Mouse (Mus musculus): Measurements from ENCODE around the gene Ermard. TPM values are rescaled to one million over a fixed set of nuclear protein-coding genes. Genes with fewer than 3 reads are reported as not detected.
A peak's percentile ranks its signal among the peaks of the same experiment; 100 is the strongest.
"Not testable (repeated sequence)": the region's sequence is repeated elsewhere in the genome, so short reads cannot be mapped to it uniquely, and the experiment has no call there.

The Ermard gene
- 76.3 and 76.8 TPM in 2 replicates for polyA plus RNA-seq (2015; fragmentation: Nextera tagmentation; extraction: Ambion mirVana)

- H3K27ac ChIP-seq (ENCODE audit: low read depth, low read length); H3K4me2 ChIP-seq (ENCODE audit: low read length); H3K4me3 ChIP-seq (ENCODE audit: low read length); H3K4me1 ChIP-seq (ENCODE audit: control insufficient read depth, insufficient read depth, low read depth, low read length); H3K27me3 ChIP-seq (replicated peaks; ENCODE audit: control insufficient read depth, insufficient read depth, low read length); H3K36me3 ChIP-seq (ENCODE audit: control insufficient read depth, insufficient read depth, low read length); H3K9me3 ChIP-seq (ENCODE audit: control insufficient read depth, low read length); H3K9ac ChIP-seq (ENCODE audit: low read depth, low read length): not testable (repeated sequence)
- ATAC-seq: peak; percentile 98
- 0% methylated on average over 14 of the region's 56 CpGs for WGBS
Measured at GRCm38 (mm10) chr17:15041175-15041729, at the start of gene Ermard, which contains the start of the genes Tcte3 and Gm3448. Gene Ermard (plus strand): TSS chr17:15041208. Gene Tcte3 (minus strand): TSS chr17:15041488. Gene Gm3448 (minus strand): TSS chr17:15041537.

- peak; percentile 85 for ATAC-seq
- not testable (repeated sequence) for H3K27me3 ChIP-seq (replicated peaks; ENCODE audit: control insufficient read depth, insufficient read depth, low read length); H3K4me3 ChIP-seq (ENCODE audit: low read length); H3K27ac ChIP-seq (ENCODE audit: low read depth, low read length); H3K36me3 ChIP-seq (ENCODE audit: control insufficient read depth, insufficient read depth, low read length); H3K4me2 ChIP-seq (ENCODE audit: low read length); H3K9me3 ChIP-seq (ENCODE audit: control insufficient read depth, low read length); H3K4me1 ChIP-seq (ENCODE audit: control insufficient read depth, insufficient read depth, low read depth, low read length); H3K9ac ChIP-seq (ENCODE audit: low read depth, low read length)
- WGBS: no CpG with 5 or more reads among the region's 98 CpGs
Measured at GRCm38 (mm10) chr17:14992522-14993138, 48.4 kb upstream of the Ermard start.

DNA sequence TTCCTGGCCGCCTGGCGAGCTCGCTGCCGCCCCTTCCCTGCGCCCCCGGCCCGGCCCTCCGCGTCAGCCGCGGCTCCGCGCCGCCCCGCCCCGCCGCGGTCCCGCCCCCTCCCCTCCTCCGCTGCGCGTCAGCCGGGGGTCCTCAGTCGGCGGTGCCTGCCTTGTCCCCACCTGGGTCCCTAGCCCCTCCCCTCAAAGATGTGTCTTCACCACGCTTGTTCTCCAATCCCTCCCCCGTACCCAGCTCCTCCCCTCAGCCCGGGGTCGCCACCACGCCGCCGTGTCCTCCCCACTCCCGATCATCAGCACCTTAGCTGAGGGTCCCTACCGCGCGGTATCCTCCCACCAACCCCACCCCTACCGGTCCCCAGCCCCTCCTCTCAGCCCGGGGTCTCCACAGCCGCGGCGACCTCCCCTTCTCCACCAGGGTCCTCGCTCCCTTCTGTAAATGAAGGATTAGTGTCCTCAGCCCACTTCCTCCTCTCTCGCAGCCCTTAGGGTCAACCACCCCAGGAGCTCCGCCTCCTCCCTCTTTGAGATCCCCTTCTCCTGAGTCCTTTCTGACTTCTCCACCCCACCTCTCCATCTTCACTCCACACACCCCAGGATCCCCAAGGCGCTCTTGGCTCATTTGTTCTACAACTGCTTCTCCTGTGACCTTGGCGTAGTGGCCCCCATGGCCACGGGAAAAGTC is 47.7 kb upstream of the Ermard start:
- not testable (repeated sequence) for H3K4me2 ChIP-seq (ENCODE audit: low read length); H3K27me3 ChIP-seq (replicated peaks; ENCODE audit: control insufficient read depth, insufficient read depth, low read length); H3K27ac ChIP-seq (ENCODE audit: low read depth, low read length); H3K9me3 ChIP-seq (ENCODE audit: control insufficient read depth, low read length); H3K36me3 ChIP-seq (ENCODE audit: control insufficient read depth, insufficient read depth, low read length); H3K4me3 ChIP-seq (ENCODE audit: low read length); H3K4me1 ChIP-seq (ENCODE audit: control insufficient read depth, insufficient read depth, low read depth, low read length); H3K9ac ChIP-seq (ENCODE audit: low read depth, low read length)
- no CpG with 5 or more reads among the region's 47 CpGs for WGBS
- ATAC-seq: peak; percentile 94

DNA sequence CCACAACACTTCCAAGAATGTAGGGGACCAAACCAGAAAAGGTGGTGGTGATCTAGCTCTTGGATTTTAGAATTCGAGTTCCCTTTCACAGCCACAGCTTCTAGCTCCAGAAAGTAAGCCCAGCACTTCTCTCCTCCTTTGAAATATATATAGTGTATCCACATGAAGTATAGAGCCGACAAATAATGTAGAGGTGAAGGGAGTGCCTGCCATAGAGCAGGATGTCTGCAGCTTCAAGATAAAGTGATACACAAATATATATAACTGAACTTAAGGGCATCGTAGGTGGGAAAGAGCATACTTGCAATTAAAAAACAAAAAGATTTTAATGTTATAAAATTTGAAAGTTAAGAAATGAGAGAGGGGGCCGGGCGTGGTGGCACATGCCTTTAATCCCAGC is 46.9 kb upstream of the Ermard start:
- no CpG with 5 or more reads among the region's 5 CpGs for WGBS
- not testable (repeated sequence) for H3K4me1 ChIP-seq (ENCODE audit: control insufficient read depth, insufficient read depth, low read depth, low read length); H3K27ac ChIP-seq (ENCODE audit: low read depth, low read length); H3K36me3 ChIP-seq (ENCODE audit: control insufficient read depth, insufficient read depth, low read length); H3K9me3 ChIP-seq (ENCODE audit: control insufficient read depth, low read length); H3K4me2 ChIP-seq (ENCODE audit: low read length); H3K9ac ChIP-seq (ENCODE audit: low read depth, low read length); ATAC-seq; H3K27me3 ChIP-seq (replicated peaks; ENCODE audit: control insufficient read depth, insufficient read depth, low read length); H3K4me3 ChIP-seq (ENCODE audit: low read length)

DNA sequence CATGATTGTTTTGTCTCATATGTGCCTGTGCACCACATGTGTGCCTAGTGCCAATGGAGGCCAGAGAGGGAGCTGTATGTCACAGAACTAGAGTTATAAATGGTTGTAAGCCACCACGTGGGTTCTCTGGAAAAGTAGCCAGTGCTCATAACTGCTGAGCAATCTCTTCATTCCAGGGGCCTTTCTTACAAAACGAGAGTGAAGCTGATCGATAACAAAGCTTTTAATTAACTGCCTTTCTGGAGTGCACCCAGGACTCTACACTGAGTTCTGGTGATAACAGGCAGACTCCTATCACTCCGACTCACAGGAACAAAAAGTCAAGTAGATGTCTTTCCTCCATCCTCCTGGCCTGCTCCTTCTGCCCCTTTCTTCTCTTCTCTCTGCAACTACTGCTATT is 41.0 kb upstream of the Ermard start:
- ATAC-seq; H3K4me2 ChIP-seq (ENCODE audit: low read length); H3K27me3 ChIP-seq (replicated peaks; ENCODE audit: control insufficient read depth, insufficient read depth, low read length); H3K4me1 ChIP-seq (ENCODE audit: control insufficient read depth, insufficient read depth, low read depth, low read length); H3K9me3 ChIP-seq (ENCODE audit: control insufficient read depth, low read length); H3K36me3 ChIP-seq (ENCODE audit: control insufficient read depth, insufficient read depth, low read length); H3K27ac ChIP-seq (ENCODE audit: low read depth, low read length); H3K4me3 ChIP-seq (ENCODE audit: low read length); H3K9ac ChIP-seq (ENCODE audit: low read depth, low read length): not testable (repeated sequence)
- WGBS: no CpG with 5 or more reads among the region's 4 CpGs

DNA sequence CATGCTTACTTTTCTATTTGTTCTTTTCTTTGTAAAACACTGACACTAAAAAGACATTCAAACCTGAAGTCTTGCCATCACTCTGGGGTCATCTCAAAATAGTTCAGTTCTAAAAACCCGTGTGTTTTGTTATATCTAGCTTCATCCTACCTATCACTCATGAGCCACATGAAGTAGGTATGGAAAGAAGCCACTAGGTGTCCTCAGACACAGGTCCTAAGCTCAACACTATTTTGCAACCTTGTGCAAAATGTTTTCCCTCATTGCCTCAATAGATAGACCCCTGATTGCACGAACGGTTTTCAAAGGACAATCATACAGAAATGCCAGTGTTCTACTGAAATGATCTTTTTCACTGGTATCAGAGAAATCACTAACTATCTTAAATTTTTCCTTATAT is 31.9 kb upstream of the Ermard start:
- ATAC-seq; H3K4me2 ChIP-seq (ENCODE audit: low read length); H3K27ac ChIP-seq (ENCODE audit: low read depth, low read length); H3K36me3 ChIP-seq (ENCODE audit: control insufficient read depth, insufficient read depth, low read length); H3K9ac ChIP-seq (ENCODE audit: low read depth, low read length); H3K4me3 ChIP-seq (ENCODE audit: low read length); H3K4me1 ChIP-seq (ENCODE audit: control insufficient read depth, insufficient read depth, low read depth, low read length); H3K27me3 ChIP-seq (replicated peaks; ENCODE audit: control insufficient read depth, insufficient read depth, low read length); H3K9me3 ChIP-seq (ENCODE audit: control insufficient read depth, low read length): not testable (repeated sequence)
- no CpG with 5 or more reads among the region's 3 CpGs for WGBS

DNA sequence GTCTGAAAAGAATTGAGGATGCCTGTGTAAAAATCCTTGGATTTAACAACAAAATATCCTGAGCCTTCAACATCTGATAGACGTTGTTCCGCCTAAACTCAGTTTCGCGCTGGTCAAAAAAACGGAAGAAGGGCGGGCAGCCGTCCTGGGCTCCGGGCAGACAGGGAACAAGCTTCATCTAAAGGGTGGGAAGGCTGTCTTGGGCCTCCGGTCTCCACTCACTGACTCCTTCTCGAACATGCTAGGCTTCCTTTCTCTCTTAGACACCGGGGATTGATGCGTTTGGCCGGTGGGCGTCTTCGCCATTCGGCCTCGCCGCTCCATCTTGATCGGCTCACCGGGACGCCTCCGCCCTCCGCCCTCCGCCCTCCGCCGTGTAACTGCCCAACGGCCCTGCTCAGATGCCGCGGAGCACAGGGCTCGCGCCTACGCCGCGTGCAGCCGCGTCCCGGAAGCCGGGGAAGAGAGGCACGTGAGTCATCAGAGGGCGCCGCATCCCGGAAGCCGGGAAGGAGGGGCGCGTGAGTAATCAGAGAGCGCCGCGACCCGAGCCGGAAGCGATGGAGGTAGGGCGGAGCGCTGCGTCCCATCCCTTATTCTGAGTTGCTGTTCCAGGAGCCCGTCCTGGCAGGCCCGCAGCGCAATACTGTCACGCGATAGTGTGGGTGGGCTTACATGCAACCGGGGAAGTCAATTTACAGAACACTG is 31.1 kb upstream of the Ermard start, which contains the start of gene Gm3435:
TSS of gene Gm3435 (plus strand) at position 471 of the 708 bp plus-strand sequence.
- H3K27me3 ChIP-seq (replicated peaks; ENCODE audit: control insufficient read depth, insufficient read depth, low read length); H3K9ac ChIP-seq (ENCODE audit: low read depth, low read length); H3K27ac ChIP-seq (ENCODE audit: low read depth, low read length); H3K36me3 ChIP-seq (ENCODE audit: control insufficient read depth, insufficient read depth, low read length); H3K9me3 ChIP-seq (ENCODE audit: control insufficient read depth, low read length); H3K4me1 ChIP-seq (ENCODE audit: control insufficient read depth, insufficient read depth, low read depth, low read length); H3K4me3 ChIP-seq (ENCODE audit: low read length); H3K4me2 ChIP-seq (ENCODE audit: low read length): not testable (repeated sequence)
- ATAC-seq: peak; percentile 98
- no CpG with 5 or more reads among the region's 60 CpGs for WGBS

DNA sequence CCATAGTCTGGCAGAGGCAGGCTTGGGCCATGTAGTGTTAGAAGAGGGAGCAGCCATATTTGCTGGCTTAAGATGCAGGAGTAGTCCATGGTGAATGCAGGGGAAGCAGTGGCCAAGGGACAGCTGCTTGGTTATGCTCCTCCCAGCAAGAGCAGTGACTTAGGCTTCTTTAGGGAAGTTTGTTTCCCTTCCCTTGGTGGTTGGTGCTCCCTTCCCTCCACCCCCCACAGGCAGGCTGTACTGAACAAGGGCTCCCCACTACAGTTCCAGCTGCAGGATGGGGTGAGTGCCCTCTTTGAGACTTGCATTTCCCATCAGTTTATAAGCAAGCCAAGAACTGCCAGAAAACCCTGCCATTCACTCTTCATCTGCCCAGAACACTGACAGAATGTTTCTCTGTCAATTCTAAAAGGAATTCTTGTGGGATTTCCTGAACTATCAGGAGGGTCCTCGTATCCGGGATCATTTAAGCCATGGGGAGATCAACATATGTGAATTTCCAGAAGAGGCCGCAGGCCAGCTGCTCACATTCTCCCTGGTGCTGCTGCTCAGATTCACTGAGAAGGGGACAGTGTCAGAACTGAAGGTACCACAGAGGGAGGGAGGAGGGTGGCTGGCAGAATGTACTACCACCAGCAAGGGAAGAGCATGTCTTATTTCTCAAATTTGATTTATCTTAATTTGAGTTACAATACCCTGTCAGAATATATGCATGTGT is 19.3 kb upstream of the Ermard start:
- not testable (repeated sequence) for ATAC-seq; H3K9me3 ChIP-seq (ENCODE audit: control insufficient read depth, low read length); H3K9ac ChIP-seq (ENCODE audit: low read depth, low read length); H3K4me1 ChIP-seq (ENCODE audit: control insufficient read depth, insufficient read depth, low read depth, low read length); H3K36me3 ChIP-seq (ENCODE audit: control insufficient read depth, insufficient read depth, low read length); H3K4me3 ChIP-seq (ENCODE audit: low read length); H3K27me3 ChIP-seq (replicated peaks; ENCODE audit: control insufficient read depth, insufficient read depth, low read length); H3K27ac ChIP-seq (ENCODE audit: low read depth, low read length); H3K4me2 ChIP-seq (ENCODE audit: low read length)
- WGBS: 85% methylated on average over 3 of the region's 3 CpGs

Data from hindbrain, embryonic 16.5 days (tissue).